In the genomic region with DNA sequence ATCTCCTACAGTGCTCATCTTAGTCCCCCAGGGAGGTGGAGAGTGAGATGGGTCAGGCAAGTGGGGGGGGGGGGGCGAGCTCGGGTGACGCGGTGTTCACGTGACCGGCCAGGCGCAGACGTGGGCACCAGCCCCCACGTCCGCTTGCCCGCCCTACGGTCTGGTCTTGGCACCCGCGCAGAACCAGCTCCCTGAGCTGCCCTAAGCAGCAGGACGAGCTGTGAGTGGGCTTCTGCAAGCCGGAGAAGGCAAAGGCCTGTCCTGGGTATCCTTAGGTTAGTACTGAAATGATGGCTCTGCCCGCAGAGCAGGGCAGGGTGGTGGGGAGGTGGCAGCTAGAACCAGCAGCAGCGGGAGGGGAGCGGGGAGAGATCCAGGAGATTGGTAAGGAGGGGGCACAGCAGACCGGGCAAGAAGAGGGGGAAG, we compare ENCODE assay signal across 8 mouse cellular contexts. TPM values are rescaled to one million over a fixed set of nuclear protein-coding genes. Genes with fewer than 3 reads are reported as not detected.
DNase-seq lines count a peak whose midpoint lies in the region; ATAC-seq lines count a peak whose summit lies in the region.

No protein-coding gene starts in this region.

- no peaks in the 10 kb centered on the region for H3K4me1 ChIP-seq in lung, embryonic 15.5 days
- no peaks in the 10 kb centered on the region for H3K4me1 ChIP-seq in hindbrain, embryonic 10.5 days (replicated peaks)
- no peaks in the 10 kb centered on the region for H3K4me1 ChIP-seq in limb, embryonic 10.5 days
- H3K4me1 ChIP-seq in neural tube, embryonic 12.5 days: no peaks in the 10 kb centered on the region

- no peaks in the 10 kb centered on the region for H3K27me3 ChIP-seq in lung, embryonic 15.5 days
- H3K27me3 ChIP-seq in hindbrain, embryonic 10.5 days (ENCODE audit: insufficient read depth, poor library complexity, severe bottlenecking): peaks cover 27% of the 10 kb centered on the region
- peaks cover 61% of the 10 kb centered on the region for H3K27me3 ChIP-seq in limb, embryonic 10.5 days (ENCODE audit: low read depth, poor library complexity, severe bottlenecking)
- no peaks in the 10 kb centered on the region for H3K27me3 ChIP-seq in neural tube, embryonic 12.5 days (replicated peaks)

- DNase-seq in lung, adult 18-20 months: no peak
- DNase-seq in hindbrain, embryonic 10.5 days (ENCODE audit: low spot score): peak; percentile 9
- peak; percentile 32 for DNase-seq in limb, embryonic 10.5 days (ENCODE audit: low spot score)
- DNase-seq in urinary bladder, postnatal 14 days (ENCODE audit: low spot score): no peak

- 0 out of 2 replicates have a peak overlapping the region, but pooled peaks have one; percentile 32 for H3K9ac ChIP-seq in lung, embryonic 15.5 days
- H3K9ac ChIP-seq in neural tube, embryonic 12.5 days: peak overlapping the region; percentile 45; the same call in 1 of the 2 replicates

- ATAC-seq in lung, embryonic 15.5 days (ENCODE audit: borderline replicate concordance, extremely low read depth, low FRiP score, low TSS enrichment): peak; percentile 55
- ATAC-seq in common myeloid progenitor, adult 5-6 weeks (replicated peaks; ENCODE audit: low read depth, poor library complexity, severe bottlenecking): peak; percentile 39; the same call in 1 of the 2 replicates
- peak; percentile 89 for ATAC-seq in neural tube, embryonic 12.5 days (ENCODE audit: low FRiP score, low read depth)
- ATAC-seq in erythroblast, adult 5-6 weeks (replicated peaks; ENCODE audit: low FRiP score, poor library complexity, severe bottlenecking): no peak

- H3K36me3 ChIP-seq in lung, embryonic 15.5 days: no peaks in the 10 kb centered on the region
- H3K36me3 ChIP-seq in hindbrain, embryonic 10.5 days: no peaks in the 10 kb centered on the region
- no peaks in the 10 kb centered on the region for H3K36me3 ChIP-seq in limb, embryonic 10.5 days
- H3K36me3 ChIP-seq in neural tube, embryonic 12.5 days: no peaks in the 10 kb centered on the region

- 26% methylated on average over 13 of the region's 20 CpGs for WGBS in lung, embryonic 15.5 days
- WGBS in hindbrain, embryonic 10.5 days: 21% methylated on average over 19 of the region's 20 CpGs
- WGBS in limb, embryonic 10.5 days: 9% methylated on average over 14 of the region's 20 CpGs
- WGBS in neural tube, embryonic 12.5 days: 37% methylated on average over 20 of the region's 20 CpGs

- H3K4me2 ChIP-seq in lung, embryonic 15.5 days: peak overlapping the region; percentile 66
- peak overlapping the region; percentile 67 for H3K4me2 ChIP-seq in neural tube, embryonic 12.5 days (replicated peaks)

- no peak overlapping the region for H3K27ac ChIP-seq in lung, embryonic 15.5 days
- peak overlapping the region; percentile 72; the same call in 1 of the 2 replicates for H3K27ac ChIP-seq in hindbrain, embryonic 10.5 days
- 0 out of 2 replicates have a peak overlapping the region, but pooled peaks have one; percentile 50 for H3K27ac ChIP-seq in limb, embryonic 10.5 days
- H3K27ac ChIP-seq in neural tube, embryonic 12.5 days: no peak overlapping the region

- H3K9me3 ChIP-seq in lung, embryonic 15.5 days: no peaks in the 10 kb centered on the region
- H3K9me3 ChIP-seq in hindbrain, embryonic 10.5 days: no peaks in the 10 kb centered on the region
- no peaks in the 10 kb centered on the region for H3K9me3 ChIP-seq in limb, embryonic 10.5 days (replicated peaks)
- no peaks in the 10 kb centered on the region for H3K9me3 ChIP-seq in neural tube, embryonic 12.5 days

- peak overlapping the region; percentile 44 for H3K4me3 ChIP-seq in lung, embryonic 15.5 days
- peak overlapping the region; percentile 60 for H3K4me3 ChIP-seq in hindbrain, embryonic 10.5 days
- H3K4me3 ChIP-seq in limb, embryonic 10.5 days: peak overlapping the region; percentile 54
- H3K4me3 ChIP-seq in neural tube, embryonic 12.5 days: peak overlapping the region; percentile 46

RNA-seq across cellular contexts. Expression of gene Tceal1, which starts 41.5 kb away (rescaled TPM):
- polyA plus RNA-seq in lung, embryonic 15.5 days (2015; fragmentation: Nextera tagmentation; extraction: Ambion mirVana): 11.5 and 12.1 TPM in 2 replicates
- total RNA-seq in common myeloid progenitor, adult 5-6 weeks (2017): 2.5 and 5.3 TPM in 2 replicates
- polyA plus RNA-seq in hindbrain, embryonic 10.5 days (2016; fragmentation: Nextera tagmentation; extraction: Ambion mirVana): 7.2 and 9.0 TPM in 2 replicates
- 5.1 and 6.0 TPM in 2 replicates for polyA plus RNA-seq in limb, embryonic 10.5 days (2016; fragmentation: Nextera tagmentation; extraction: Ambion mirVana)
- 12.0 and 12.2 TPM in 2 replicates for polyA plus RNA-seq in neural tube, embryonic 12.5 days (2016; fragmentation: Nextera tagmentation; extraction: Ambion mirVana)
- not detected in 2 replicates for total RNA-seq in erythroblast, adult 5-6 weeks (2015; ENCODE audit: low replicate concordance)
- 0.28 TPM in 1 of 2 replicates, not detected in the other for total RNA-seq in erythroblast, adult 5-6 weeks (2017; ENCODE audit: low replicate concordance)

Comparison
In these comparisons a context has a peak if more than half of its experiments do, and no peak if none do; other contexts are left out.
1. H3K27ac ChIP-seq: peak in hindbrain, embryonic 10.5 days (single experiment) and limb, embryonic 10.5 days (single experiment); none in lung, embryonic 15.5 days (single experiment) and neural tube, embryonic 12.5 days (single experiment).
2. DNase-seq: peak in hindbrain, embryonic 10.5 days (single experiment) and limb, embryonic 10.5 days (single experiment); none in lung, adult 18-20 months (0 of 2) and urinary bladder, postnatal 14 days (single experiment).
3. Peak in every context shown above with its lines, with median percentiles within 50 percentile points of each other: H3K4me3 ChIP-seq.